Mouse (Mus musculus): ENCODE measurements around the gene Zbtb20.

- no peak for TF ChIP-seq CTCF (IDR thresholded peaks at IDR 0.05; ENCODE audit: low read depth)
- TF ChIP-seq EP300 (IDR thresholded peaks at IDR 0.05; ENCODE audit: low read depth) = no peak
Measured at GRCm38 (mm10) chr16:43235317-43235716, 359.6 kb downstream of the Zbtb20 start.

Measured in heart, postnatal 0 days (tissue).